Mouse (Mus musculus) liver, embryonic 13.5 days (tissue): Measurements from ENCODE around the gene Caml. TPM values are rescaled to one million over a fixed set of nuclear protein-coding genes. Genes with fewer than 3 reads are reported as not detected.
A peak's percentile ranks its signal among the peaks of the same experiment; 100 is the strongest.
"Not testable (repeated sequence)": the region's sequence is repeated elsewhere in the genome, so short reads cannot be mapped to it uniquely, and the experiment has no call there.

Experiments
- ATAC-seq: fragments of 200-750 bp; cut with Nextera tagmentation; 2 replicates; pipeline ENCODE4 v1.8.0; 2017; ENCODE audit warnings: low read depth, mild to moderate bottlenecking, moderate number of reproducible peaks, moderate library complexity
- DNase-seq: peaks from one replicate; pipeline ENCODE4 v3.0.0; 2022
- H3K27ac ChIP-seq: fragments of 300-500 bp; sonication (generic); 2 replicates; pipeline ENCODE4 v1.5.1; 2015; ENCODE audit warnings: moderate library complexity, mild to moderate bottlenecking, inconsistent platforms
- H3K27me3 ChIP-seq: fragments of 300-500 bp; sonication (generic); 2 replicates; pipeline ENCODE4 v1.6.1; 2015; ENCODE audit warnings: mild to moderate bottlenecking, inconsistent platforms
- H3K36me3 ChIP-seq: fragments of 300-500 bp; sonication (generic); 2 replicates; pipeline ENCODE4 v1.6.1; 2015; ENCODE audit warnings: mild to moderate bottlenecking, inconsistent platforms
- H3K4me1 ChIP-seq: fragments of 300-500 bp; sonication (generic); replicated peaks from 2 replicates; pipeline ENCODE4 v1.6.1; 2015; ENCODE audit warnings: inconsistent platforms
- H3K4me2 ChIP-seq: fragments of 300-500 bp; sonication (generic); 2 replicates; pipeline ENCODE4 v1.6.1; 2015; ENCODE audit warnings: inconsistent platforms, mild to moderate bottlenecking, moderate library complexity
- H3K4me3 ChIP-seq: fragments of 300-500 bp; sonication (generic); replicated peaks from 2 replicates; pipeline ENCODE4 v1.5.1; 2015; ENCODE audit warnings: mild to moderate bottlenecking, inconsistent platforms
- H3K9ac ChIP-seq: fragments of 300-500 bp; sonication (generic); 2 replicates; pipeline ENCODE4 v1.6.1; 2015; ENCODE audit warnings: mild to moderate bottlenecking, inconsistent platforms
- H3K9me3 ChIP-seq: fragments of 300-500 bp; sonication (generic); replicated peaks from 2 replicates; pipeline ENCODE4 v1.6.1; 2016; ENCODE audit warnings: inconsistent platforms
- WGBS: fragments of 180-500 bp; shearing (Covaris S2); methylation state at CpG from one replicate; pipeline ENCODE4 v1.1.7; 2015; ENCODE audit not compliant: insufficient replicate concordance; 5-methylcytosine and 5-hydroxymethylcytosine counted together
- polyA plus RNA-seq: library from polyadenylated mRNA; unstranded; fragments of >200 nt; fragmentation: Nextera tagmentation; extraction: Ambion mirVana; gene quantifications from 2 replicates; pipeline ENCODE4 v1.2.1, GENCODE M21; 2015

Gene Caml
- 15.4 and 15.9 TPM in 2 replicates for polyA plus RNA-seq

DNA sequence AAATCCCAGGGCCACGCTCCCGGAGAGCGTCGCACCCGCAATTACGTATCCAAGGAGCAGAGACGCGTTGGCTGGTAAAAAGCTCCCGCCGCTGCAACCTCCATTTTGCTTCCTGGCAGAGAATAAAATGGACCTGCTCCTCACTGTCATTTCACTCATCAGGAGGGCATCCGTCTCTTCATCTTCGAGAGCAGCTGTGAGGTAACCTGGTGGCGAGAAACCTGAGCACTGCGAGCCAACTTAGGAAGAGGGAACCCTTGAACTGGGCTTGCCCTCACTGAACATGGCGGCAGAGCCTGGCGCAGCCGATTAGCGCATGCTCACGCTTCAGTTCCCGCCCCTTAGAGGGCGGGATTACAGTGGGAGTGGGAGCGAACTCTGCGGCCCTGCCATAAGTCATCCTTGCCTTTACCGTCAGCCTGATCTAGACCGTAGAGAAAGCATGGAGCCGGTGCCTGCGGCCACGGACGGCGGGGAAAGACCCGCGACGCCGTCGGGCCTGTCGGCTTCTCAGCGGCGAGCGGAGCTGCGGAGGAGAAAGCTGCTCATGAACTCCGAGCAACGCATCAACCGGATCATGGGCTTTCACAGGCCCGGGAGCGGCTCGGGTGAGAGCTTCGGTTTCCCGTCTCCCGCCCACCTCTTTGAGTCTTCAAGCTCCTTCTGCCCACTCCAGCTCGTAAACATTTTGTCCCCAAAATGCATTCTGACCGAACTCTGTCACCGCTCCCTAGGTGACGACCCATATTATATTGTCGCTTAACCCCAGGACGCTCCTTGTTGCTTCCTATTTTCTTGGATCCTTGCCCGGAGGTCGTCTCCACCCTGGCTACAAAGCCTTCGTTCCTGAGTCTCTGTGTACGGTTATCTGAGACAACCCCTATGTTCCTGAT lies at the start of gene Caml:
Gene Caml, plus strand, starts transcription at position 357 of the 893 bp plus-strand sequence.
- DNase-seq = peak; percentile 88
- peaks cover 24% of the 10 kb centered on the region for H3K36me3 ChIP-seq
- WGBS = under 1% methylated on average over 59 of the region's 59 CpGs

DNA sequence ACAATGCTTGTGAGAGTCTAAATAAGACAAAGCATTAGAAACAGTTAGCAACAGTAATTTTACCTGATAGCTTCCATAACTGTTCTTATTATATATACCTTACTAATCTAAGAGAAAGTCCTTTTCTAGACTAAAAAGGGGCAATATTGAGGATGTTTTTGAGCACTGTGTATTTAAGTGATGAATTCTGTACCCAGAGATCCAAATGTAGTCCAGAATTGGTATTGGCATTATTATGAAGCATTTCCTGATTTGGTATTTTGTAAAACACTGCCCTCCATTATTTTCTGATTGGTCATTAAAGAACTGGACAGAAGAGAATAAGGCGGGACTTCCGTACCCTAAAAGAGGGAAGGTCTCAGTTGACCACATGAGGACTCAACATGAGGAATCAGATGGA lies 49.4 kb upstream of the Caml start, which contains the start of gene Tmed9:
Gene Tmed9, plus strand, starts transcription at position 301 of the 400 bp plus-strand sequence.
- DNase-seq (no peak), ATAC-seq (no peak)
- WGBS = 91% methylated on average over 2 of the region's 2 CpGs
- no peaks in the 10 kb centered on the region for H3K27me3 ChIP-seq
- no peak within 1 kb of the TSS for H3K4me3 ChIP-seq
- peaks cover 27% of the 10 kb centered on the region for H3K4me1 ChIP-seq
- H3K27ac ChIP-seq = no peak within 1 kb of the TSS
- no peaks in the 10 kb centered on the region for H3K36me3 ChIP-seq
- no peak within 1 kb of the TSS for H3K9ac ChIP-seq
- H3K9me3 ChIP-seq = no peaks in the 10 kb centered on the region
- no peak within 1 kb of the TSS for H3K4me2 ChIP-seq

More for the DNA sequence above, at the start of gene Caml:
- H3K4me2 ChIP-seq = peak within 1 kb of the TSS; percentile 89
- no peaks in the 10 kb centered on the region for H3K27me3 ChIP-seq
- H3K4me1 ChIP-seq = peaks cover 26% of the 10 kb centered on the region
- H3K9me3 ChIP-seq = no peaks in the 10 kb centered on the region
- peak; percentile 98 for ATAC-seq
- H3K4me3 ChIP-seq = peak within 1 kb of the TSS; percentile 90
- H3K9ac ChIP-seq = peak within 1 kb of the TSS; percentile 89
- peak within 1 kb of the TSS; percentile 80 for H3K27ac ChIP-seq

DNA sequence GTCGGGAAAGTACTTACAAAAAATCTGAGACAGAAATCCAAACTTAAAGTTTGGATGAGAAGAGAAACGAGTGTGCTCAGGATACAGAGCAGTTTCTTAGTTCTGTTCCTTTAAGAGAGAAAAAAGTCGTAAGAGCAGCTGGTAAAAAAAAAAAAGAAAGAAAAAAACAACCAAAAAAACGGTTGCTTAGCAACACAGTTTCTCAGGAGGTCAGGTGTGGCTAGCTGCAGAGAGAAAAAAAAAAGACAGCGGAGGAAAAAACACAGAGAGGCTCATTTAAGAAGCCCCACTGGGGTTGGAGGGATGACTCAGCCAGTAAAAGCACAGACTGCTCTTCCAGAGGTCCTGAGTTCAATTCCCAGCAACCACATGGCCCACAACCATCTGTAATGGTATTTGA lies 48.5 kb upstream of the Caml start:
- Histone ChIP-seq H3K36me3 (no peaks in the 10 kb centered on the region), H3K27ac (no peak overlapping the region), H3K4me2 (no peak overlapping the region), H3K27me3 (no peaks in the 10 kb centered on the region), H3K4me1 (peaks cover 22% of the 10 kb centered on the region), H3K9me3 (no peaks in the 10 kb centered on the region), H3K9ac (no peak overlapping the region), H3K4me3 (no peak overlapping the region)
- DNase-seq = no peak
- no peak for ATAC-seq
- 66% methylated on average over 5 of the region's 5 CpGs for WGBS

DNA sequence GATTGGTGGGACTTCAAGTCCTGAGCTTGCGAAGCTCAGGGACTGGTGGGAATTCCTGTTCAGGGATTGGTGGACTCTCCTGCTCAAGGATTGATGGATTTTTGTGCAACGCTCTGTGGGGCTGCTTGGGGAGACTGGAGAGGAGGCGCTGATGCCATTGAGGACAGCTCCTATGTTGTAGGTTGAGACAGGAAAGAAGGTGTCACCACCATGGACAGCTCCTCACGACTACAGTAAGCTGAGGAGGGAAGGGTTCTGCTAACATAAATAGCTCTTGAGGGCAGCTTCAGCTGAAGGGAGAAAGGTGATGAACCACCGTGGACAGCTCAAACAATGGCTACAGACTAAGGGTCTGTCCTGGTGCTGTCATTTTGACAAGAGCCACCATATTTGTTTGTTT lies 46.9 kb upstream of the Caml start:
- ATAC-seq = no peak
- H3K4me1 ChIP-seq = peaks cover 11% of the 10 kb centered on the region
- H3K4me2 ChIP-seq = no peak overlapping the region
- H3K9ac ChIP-seq = no peak overlapping the region
- H3K36me3 ChIP-seq = no peaks in the 10 kb centered on the region
- H3K9me3 ChIP-seq = no peaks in the 10 kb centered on the region
- no peaks in the 10 kb centered on the region for H3K27me3 ChIP-seq
- DNase-seq = no peak
- no peak overlapping the region for H3K4me3 ChIP-seq
- H3K27ac ChIP-seq = no peak overlapping the region
- WGBS = 43% methylated on average over 5 of the region's 5 CpGs

DNA sequence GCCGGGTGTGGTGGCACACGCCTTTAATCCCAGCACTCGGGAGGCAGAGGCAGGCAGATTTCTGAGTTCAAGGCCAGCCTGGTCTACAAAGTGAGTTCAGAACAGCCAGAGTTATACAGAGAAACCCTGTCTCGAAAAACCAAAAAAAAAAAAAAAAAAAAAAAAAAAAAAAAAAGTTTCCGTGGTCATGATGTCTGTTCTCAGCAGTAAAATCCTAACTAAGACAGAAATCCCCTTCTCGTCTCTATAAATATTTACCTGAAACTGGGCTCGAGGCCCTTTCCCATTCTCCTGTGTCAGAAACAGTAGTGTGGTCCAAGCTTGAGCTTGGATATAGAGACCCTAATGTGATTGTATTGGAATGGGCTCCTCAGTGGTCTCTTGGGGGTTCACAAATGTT lies 45.9 kb upstream of the Caml start:
- H3K27ac ChIP-seq, H3K27me3 ChIP-seq, H3K4me1 ChIP-seq, H3K4me3 ChIP-seq, H3K9ac ChIP-seq, H3K4me2 ChIP-seq, ATAC-seq, DNase-seq, H3K36me3 ChIP-seq, H3K9me3 ChIP-seq: not testable (repeated sequence)
- 72% methylated on average over 7 of the region's 7 CpGs for WGBS

DNA sequence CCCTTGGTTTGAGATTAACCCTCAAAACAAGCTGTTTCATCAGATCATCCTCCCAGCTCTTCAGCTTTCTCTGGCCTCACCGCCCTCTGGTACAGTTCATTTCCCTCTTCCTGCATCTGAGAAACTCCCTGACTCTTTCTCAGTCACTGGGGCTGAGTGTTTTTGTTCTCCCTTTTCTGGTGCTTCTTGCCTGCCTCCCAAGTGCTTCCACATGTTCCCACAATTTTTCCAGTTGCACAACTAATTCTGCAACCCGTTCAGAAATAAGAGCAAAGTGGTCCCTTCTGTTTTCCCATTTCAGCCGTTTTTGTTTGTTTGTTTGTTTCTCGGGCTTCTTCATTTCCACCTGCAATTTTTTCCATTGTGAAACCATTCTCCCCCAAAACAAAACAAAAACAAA lies 44.7 kb upstream of the Caml start:
- DNase-seq (no peak), ATAC-seq (no peak)
- 56% methylated on average over 4 of the region's 4 CpGs for WGBS
- H3K4me2 ChIP-seq = no peak overlapping the region
- H3K9ac ChIP-seq = no peak overlapping the region
- H3K27me3 ChIP-seq = peaks cover 5% of the 10 kb centered on the region; the same call in 1 of the 2 replicates
- no peak overlapping the region for H3K27ac ChIP-seq
- no peaks in the 10 kb centered on the region for H3K36me3 ChIP-seq
- no peaks in the 10 kb centered on the region for H3K9me3 ChIP-seq
- H3K4me3 ChIP-seq = no peak overlapping the region
- H3K4me1 ChIP-seq = no peaks in the 10 kb centered on the region

DNA sequence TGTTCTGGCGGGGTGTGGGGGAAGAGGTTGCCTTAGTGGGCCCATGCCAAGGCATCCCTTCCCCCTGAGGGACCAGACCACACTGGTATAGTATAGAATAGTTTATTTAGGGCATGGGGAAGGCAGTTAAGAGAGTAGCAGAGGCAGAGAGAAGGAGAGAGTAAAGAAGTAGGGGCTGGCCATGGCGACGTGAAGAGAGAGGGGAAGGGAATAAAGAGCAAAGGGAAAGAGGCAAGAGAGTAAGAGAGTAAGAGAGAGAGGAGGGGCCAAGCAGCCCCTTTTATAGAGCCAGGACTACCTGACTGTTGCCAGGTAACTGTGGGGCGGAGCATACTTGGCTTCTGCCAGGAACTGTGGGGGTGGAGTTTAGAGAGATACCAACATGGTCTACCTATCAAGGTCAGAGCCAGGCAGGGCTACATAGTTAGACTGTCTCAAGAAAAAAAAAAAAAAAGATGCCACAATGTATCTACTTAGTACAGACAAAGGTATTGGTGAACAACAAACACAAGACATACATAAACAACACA lies 30.8 kb upstream of the Caml start:
- H3K9me3 ChIP-seq = no peaks in the 10 kb centered on the region
- DNase-seq = no peak
- peak; percentile 31; the same call in 1 of the 2 replicates for ATAC-seq
- 0 out of 2 replicates have a peak, but pooled peaks cover 12% of the 10 kb centered on the region for H3K27me3 ChIP-seq
- 71% methylated on average over 4 of the region's 4 CpGs for WGBS
- 0 out of 2 replicates have a peak overlapping the region, but pooled peaks have one; percentile 15 for H3K4me2 ChIP-seq
- H3K36me3 ChIP-seq = peaks cover 29% of the 10 kb centered on the region
- no peak overlapping the region for H3K4me3 ChIP-seq
- H3K4me1 ChIP-seq = peaks cover 26% of the 10 kb centered on the region
- H3K27ac ChIP-seq = no peak overlapping the region
- no peak overlapping the region for H3K9ac ChIP-seq

DNA sequence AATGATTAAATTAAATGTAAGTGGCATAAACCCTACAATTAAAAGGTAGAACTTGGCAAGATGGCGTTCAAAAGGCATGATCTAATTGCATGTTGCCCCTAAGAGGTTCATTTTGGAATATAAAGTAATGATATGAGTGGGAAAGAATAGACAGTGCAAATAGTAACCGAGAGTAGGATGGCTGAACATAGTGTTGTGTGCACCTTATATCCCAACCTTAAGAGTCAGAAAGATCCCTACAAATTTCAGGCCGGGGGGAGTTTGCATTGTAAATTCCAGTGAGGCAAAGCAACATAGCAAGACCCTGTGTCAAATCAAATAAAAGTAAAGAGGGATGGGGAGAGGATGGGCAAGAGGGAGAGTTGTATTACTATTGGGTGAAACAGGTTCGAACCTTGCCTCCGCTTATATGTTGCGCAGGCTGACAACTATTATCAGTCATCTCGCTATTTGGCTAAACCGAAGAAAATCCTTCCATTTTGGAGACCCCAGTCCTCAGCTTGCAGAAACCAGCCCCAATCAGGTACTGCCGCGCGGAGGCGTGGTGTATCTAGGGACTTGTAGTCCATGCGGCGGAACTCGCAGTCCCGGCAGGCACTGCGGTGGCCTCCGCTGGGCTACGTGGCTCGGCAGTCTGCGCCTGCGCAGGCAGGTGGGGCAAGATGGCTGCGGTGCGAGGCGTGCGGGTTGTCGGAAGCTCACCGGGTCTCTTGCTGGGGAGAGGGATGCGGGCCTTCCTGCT lies 30.1 kb upstream of the Caml start:
- Histone ChIP-seq H3K27ac (peak overlapping the region; percentile 71), H3K9ac (peak overlapping the region; percentile 91), H3K36me3 (peaks cover 35% of the 10 kb centered on the region), H3K4me3 (peak overlapping the region; percentile 90), H3K27me3 (0 out of 2 replicates have a peak, but pooled peaks cover 12% of the 10 kb centered on the region), H3K4me1 (peaks cover 26% of the 10 kb centered on the region), H3K4me2 (peak overlapping the region; percentile 77), H3K9me3 (no peaks in the 10 kb centered on the region)
- DNase-seq (peak; percentile 96), ATAC-seq (peak; percentile 97)
- 3% methylated on average over 29 of the region's 29 CpGs for WGBS

DNA sequence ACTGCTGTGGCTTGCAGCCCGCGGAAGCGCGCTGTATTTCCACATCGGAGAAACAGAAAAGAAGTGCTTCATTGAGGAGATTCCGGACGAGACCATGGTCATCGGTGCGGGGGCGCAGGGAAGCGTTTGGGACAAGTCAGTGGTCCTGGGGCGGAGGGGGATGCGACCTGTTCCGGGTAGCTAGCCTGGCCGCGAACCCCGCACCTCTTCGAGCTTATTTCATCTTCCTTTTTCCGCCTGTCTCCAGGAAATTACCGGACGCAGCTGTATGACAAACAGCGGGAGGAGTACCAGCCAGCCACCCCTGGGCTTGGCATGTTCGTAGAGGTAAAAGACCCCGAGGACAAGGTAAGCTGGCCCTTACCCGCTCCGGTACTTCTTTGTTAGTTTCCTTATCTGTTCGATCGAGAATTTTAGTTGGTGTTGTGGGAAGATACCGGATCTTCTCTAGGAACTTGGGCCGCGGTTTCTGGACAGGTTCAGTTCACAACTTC lies 29.5 kb upstream of the Caml start:
- WGBS = under 1% methylated on average over 31 of the region's 31 CpGs
- Histone ChIP-seq H3K9me3 (no peaks in the 10 kb centered on the region), H3K4me2 (peak overlapping the region; percentile 77), H3K27ac (peak overlapping the region; percentile 71), H3K36me3 (peaks cover 39% of the 10 kb centered on the region), H3K9ac (peak overlapping the region; percentile 91), H3K27me3 (0 out of 2 replicates have a peak, but pooled peaks cover 12% of the 10 kb centered on the region), H3K4me1 (peaks cover 26% of the 10 kb centered on the region), H3K4me3 (peak overlapping the region; percentile 90)
- DNase-seq (no peak), ATAC-seq (peak; percentile 39)

DNA sequence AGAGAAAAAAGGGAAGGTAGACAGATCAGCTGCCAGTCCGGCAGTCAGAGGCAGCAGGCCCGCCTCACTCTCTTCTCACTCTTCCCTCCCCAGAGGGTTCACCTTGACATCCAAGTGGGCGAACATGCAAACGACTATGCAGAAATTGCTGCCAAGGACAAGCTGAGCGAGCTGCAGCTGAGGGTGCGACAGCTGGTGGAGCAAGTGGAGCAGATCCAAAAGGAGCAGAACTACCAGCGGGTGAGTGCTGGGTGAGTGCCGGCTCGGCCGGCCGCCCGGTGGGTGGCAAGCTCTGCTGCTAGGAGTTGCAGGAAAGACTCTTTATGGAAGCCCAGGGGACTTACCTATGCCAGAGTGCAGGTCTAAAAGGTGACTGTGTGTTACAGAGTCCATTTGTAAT lies 27.4 kb upstream of the Caml start:
- H3K9me3 ChIP-seq = no peaks in the 10 kb centered on the region
- ATAC-seq (no peak), DNase-seq (no peak)
- H3K4me2 ChIP-seq = no peak overlapping the region
- H3K27me3 ChIP-seq = 0 out of 2 replicates have a peak, but pooled peaks cover 5% of the 10 kb centered on the region
- H3K27ac ChIP-seq = no peak overlapping the region
- no peak overlapping the region for H3K9ac ChIP-seq
- peaks cover 39% of the 10 kb centered on the region for H3K4me1 ChIP-seq
- H3K4me3 ChIP-seq = no peak overlapping the region
- WGBS = 87% methylated on average over 12 of the region's 12 CpGs
- peaks cover 39% of the 10 kb centered on the region for H3K36me3 ChIP-seq

DNA sequence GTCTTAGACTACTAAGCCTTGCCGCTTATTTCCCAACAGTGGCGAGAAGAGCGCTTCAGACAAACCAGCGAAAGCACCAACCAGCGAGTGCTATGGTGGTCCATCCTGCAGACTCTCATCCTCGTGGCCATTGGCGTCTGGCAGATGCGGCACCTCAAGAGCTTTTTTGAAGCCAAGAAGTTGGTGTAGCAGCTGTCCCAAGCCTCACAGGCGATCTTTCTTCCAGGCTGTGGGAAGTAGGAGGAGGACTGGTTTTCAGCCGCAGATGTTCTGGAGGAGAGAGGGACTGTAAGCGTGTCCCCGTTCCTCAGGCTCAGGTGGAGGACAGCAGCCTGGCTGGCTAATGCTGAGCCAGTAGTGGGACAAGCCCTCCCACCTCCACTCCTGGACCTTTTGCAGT lies 26.0 kb upstream of the Caml start:
- ATAC-seq (no peak), DNase-seq (no peak)
- no peak overlapping the region for H3K4me2 ChIP-seq
- peaks cover 43% of the 10 kb centered on the region for H3K4me1 ChIP-seq
- H3K9me3 ChIP-seq = no peaks in the 10 kb centered on the region
- H3K4me3 ChIP-seq = no peak overlapping the region
- H3K27me3 ChIP-seq = no peaks in the 10 kb centered on the region
- WGBS = 92% methylated on average over 12 of the region's 12 CpGs
- no peak overlapping the region for H3K27ac ChIP-seq
- peaks cover 39% of the 10 kb centered on the region for H3K36me3 ChIP-seq
- no peak overlapping the region for H3K9ac ChIP-seq
